Comparison of ENCODE assay signal across 19 mouse cellular contexts in the genomic region with DNA sequence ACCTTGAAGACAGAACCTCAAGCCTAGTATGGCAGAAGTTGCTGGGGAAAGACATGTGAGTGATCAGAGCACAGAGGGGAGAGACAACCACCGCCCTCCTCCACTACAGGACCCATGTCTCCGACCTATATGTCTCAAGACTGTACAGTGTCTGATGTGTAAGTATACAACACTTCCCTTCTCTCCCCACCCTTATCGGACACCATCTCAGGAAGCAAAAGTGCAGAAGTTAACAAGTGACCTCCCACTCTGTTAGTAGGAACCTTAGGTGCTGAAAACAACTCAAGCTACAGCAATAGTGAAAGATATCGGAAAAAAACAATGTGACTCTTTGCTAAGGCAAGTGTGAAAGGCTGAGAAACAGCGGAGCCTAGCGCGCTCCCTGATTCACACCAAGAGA.
"Had no signal": no experiment of that assay in that cellular context is flagged by ENCODE, and none has a peak within 500 bp of the region (broad histone marks: within the 10 kb centered on the region; RNA-seq: fewer than 3 reads in every experiment).

No protein-coding gene starts in this region.

- ATAC-seq: lung, postnatal 0 days; midbrain, embryonic 16.5 days had no signal

- H3K4me3 ChIP-seq: lung, embryonic 15.5 days; midbrain, embryonic 10.5 days; midbrain, embryonic 12.5 days; neural tube, embryonic 13.5 days; neural tube, embryonic 15.5 days had no signal

- DNase-seq: lung, adult 18-20 months; lung, postnatal 14 days; lung, postnatal 36 days; midbrain, embryonic 14.5 days; retina, postnatal 1 day; right cerebral cortex, adult 18-20 months; right cerebral cortex, postnatal 25 days; right cerebral cortex, postnatal 4 days; spleen, adult 18-20 months; thymus, adult 18-20 months; thymus, postnatal 14 days; thymus, postnatal 36 days had no signal

- H3K4me1 ChIP-seq: lung, embryonic 15.5 days; midbrain, embryonic 12.5 days had no signal
